Mouse (Mus musculus): ENCODE results near the gene Crip2.

Crip2 gene

DNA sequence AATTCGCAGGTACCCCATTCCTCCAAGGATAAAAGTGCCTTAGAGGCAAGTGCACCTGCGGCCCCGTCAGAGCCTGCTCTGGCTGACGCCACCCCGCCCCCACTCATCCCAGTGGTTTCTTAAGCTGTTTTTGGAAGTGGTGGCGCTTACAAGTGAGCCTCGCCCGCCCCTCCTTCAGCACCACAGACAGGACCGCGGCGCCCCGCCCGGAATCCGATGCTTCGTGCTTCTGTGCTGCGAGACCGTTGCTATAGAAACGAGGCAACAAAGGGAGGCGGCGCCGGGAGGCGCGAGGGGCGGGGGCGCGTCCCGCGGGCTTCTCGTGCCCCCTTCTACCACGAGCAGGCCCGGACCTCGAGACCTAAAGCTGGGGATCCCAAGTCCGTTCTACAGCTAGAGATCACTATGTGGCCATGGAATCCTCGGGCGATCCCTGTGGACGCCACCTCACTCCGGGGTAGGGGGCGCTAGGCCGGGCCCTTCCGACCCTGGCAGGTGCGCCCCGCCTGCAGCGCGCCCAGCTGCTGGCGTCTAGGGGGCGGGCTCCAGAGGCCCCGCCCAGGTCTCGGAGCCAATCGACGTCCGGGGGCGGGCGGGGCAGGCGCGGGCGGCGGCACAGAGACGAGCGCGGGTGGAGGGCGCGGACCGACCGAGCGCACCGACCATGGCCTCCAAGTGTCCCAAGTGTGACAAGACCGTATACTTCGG is at the start of gene Crip2:
TSS of gene Crip2 (plus strand) at position 329 of the 708 bp plus-strand sequence.
- peak; percentile 82 to 84 for DNase-seq

DNA sequence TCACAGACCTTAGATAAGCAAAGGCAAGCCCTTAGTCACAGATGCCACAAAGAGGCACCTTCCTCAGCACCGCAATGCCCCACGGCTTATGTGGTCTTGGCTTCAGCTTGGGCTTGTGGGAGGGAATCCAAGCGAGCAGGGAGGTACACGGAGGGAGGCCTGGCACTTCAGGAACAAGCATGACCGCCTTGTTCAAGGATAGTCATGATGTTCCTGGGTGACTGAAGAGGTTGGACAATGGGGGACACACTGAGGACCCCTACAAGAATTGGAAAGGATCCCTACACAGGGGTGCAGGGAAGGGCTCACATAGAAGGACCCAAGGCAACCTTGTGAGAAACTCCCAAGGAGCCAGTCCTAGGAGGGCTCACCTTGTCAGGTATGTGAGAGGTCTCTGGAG is 43.0 kb upstream of the Crip2 start:
- DNase-seq = no peak

DNA sequence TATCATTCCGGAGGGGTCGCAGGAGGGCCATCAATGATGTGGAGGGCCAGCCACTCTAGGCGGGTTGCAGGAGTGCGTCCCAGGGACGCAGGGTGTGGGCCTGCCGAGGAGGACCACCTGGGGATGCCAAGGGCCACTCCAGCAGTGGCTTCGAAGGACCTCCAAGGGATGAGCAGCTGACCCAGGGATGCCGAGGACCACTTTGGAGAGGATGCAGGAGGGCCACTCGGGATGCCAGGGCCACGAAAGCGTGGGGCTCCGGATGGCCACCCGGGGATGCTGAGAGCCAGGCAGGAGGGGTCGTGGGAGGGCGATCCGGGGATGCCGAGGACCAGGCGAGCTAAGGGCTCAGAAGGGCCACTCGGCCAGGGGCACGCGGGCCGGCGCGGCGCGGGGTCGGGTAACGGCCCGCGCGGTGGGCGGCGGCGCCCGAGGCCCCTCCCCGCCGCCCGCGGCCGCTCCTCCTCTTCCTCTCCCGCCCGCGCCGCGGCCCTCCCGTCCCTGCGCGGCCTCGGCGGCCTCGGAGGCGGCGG is 42.2 kb upstream of the Crip2 start, which contains the start of gene Mta1:
TSS of gene Mta1 (plus strand) at position 530 of the 533 bp plus-strand sequence.
- DNase-seq = peak; percentile 15 to 25

DNA sequence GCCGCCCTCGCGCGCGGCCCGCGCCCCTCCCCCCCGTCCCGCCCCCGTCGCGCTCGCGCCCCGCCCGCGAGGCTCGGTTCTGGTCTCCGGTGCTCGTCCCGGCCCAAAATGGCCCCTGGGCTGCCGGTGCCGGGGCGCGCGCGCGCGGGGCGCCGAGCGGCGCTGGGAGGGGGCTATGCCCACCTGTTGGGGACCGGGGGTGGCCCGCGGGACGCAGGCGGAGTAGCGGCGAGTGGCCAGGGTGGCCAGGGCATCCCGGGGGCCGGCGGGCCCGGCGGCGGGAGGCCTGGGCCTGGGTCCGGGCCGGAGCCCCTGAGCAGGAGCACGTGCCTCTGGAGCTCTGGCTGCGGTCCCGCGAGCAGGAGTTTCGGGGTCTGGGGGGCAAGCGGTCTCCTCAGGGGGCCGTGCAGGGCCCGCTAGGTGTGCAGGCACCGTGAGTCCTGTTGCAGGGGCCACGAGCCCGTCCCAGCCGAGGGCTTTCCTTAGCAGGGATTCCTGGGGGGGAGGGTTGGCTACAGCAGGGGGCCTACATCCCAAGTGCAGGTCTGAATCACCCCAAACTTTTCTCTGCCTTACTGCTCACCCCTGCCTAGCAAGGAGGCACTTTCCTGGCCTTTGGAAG is 41.4 kb upstream of the Crip2 start:
- DNase-seq = no peak

DNA sequence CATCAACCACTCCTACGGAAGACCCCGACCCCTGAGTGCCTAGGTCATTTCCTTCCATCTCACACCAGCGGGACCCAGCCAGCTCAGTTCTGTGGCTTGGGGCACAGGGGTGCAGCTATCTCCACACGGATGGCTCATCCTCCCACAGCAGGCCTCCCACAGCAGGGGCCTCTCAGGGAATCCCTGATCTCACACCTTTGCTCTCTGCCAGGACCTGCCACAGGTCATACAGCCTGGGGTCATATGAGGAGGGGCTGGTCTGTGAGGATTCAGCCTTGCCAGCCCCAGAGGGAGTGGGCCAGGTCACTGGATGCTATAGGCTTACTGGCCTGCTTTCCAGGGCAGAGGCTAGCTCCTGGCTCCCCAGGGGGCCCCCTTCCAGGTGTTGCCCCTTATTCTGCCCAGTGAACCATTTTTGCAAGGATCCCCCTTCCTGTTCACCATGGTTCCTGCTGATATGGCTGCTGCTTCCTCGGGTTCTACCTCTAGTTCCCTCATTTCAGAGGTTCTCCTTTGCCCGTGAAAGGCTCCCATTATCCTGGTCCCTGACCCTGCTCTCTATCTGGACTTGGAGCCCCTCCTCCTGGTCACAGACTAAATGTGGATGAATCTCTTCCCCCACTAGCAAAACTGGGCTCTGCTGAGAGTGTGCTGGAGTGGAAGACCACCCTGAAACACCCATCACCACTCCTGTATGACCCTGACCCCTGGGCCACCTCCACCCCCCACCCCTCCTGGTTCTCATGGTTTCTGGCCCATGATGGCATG is 40.4 kb upstream of the Crip2 start:
- DNase-seq = no peak

DNA sequence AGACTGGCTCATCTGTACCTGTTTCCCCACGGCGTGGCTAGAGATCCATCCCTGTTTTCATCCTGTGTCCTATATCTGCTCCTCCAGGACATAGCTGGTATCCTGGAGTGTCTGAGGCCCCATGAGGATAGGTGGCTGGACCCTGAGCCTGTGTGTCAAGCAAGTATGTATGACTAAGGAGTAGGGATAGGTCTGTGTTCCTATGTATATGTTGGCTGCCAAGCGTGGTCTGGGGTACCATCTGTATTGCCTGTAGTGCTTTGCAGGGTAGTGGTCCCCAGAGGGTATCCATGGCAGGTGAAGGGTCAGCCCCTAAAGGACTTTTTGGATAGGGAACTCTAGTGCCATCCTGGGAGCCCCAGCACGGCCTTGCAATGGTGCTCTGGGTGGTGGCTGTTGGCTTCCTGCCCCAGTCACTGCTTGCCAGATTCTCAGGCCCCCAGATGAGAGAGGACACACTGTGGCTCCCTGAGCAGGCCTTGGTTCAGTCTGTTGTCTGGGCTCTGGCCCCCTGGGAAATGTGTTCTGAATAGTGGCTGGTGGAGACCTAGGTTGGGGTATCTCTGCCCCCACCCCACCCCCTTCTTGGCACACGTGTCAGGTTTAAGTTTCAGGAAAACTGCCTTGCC is 39.5 kb upstream of the Crip2 start:
- DNase-seq = peak in 1 of 2 experiments; percentile 26

DNA sequence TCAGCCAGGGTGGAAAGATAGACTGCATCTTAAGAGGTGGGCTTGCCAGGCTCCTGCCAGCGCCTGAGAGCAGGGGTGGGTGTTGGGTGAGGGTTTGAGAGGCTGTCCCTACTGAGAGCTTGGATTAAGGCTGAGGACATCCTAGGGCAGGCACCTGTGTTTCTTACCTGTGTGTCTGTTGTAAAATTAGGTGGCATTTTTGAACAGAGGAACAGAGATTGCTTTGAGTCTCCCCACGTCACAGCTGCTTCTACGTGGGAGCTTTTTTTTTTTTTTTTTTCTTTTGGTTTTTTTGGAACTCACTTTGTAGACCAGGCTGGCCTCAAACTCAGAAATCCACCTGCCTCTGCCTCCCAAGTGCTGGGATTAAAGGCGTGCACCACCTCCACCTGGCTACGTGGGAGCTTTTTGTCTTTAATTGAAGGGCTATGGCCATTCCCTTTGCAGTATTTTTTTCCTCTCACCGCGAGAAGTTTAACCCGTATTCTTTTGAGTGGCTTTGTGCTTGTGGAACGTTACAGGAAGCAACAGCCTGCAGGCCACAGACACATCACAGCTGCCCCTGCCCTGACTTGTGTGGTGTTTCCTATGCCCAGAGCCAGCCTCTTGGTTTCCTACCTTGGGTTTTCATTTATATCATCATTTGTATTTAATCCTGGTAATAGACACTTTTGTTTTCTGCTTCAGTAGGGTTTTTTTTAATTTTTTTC is 38.6 kb upstream of the Crip2 start:
- no peak for DNase-seq

DNA sequence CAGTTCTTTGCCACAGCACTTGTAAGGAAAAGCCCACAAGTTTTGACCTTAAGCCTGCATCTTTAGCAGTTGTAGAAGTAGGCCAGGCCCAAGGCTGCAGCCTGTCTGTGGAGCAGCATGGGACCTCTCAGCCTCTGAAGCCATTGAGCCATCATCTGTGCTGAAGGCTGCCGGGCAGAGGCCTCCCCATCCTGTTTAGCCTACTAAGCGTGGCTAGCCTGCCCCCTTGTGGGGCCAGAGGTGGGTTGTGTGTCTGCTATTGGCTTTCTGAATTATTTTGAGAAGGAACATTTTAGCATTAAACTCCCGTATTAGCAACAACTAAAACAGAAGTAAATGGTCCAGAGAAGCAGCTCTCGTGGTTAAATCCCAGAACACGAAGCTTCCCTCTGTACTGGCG is 37.6 kb upstream of the Crip2 start:
- DNase-seq = peak; percentile 39 to 60

DNA sequence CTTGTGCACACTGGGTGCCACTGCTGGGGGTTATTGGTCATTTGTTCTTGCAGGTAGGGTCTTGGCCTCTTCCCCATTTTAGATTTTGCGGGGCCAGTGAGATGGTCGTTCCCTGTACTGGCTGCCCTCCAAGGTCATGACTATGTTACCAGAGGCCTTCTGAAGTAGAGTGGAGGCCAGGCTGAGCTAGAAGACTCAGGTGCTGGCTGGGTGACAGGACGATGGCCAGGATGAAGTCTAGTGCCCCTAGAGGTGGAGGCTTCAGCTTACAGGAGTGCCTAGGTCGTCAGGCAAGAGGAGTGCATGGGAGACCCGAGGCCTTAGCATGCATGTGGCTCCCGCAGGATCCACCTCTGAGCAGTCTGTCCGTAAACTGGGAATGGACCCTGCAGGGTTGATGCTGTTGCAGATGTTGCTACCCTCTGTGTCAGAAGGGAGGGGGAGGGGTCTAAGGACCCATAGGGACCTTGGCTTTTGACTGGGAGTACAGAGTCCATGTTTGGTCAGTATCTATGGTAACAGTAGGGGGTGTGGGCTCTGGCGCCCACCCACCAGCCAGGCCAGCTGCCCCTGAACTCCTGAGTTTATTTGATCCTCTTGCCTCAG is 36.1 kb upstream of the Crip2 start:
- peak; percentile 18 to 30 for DNase-seq

DNA sequence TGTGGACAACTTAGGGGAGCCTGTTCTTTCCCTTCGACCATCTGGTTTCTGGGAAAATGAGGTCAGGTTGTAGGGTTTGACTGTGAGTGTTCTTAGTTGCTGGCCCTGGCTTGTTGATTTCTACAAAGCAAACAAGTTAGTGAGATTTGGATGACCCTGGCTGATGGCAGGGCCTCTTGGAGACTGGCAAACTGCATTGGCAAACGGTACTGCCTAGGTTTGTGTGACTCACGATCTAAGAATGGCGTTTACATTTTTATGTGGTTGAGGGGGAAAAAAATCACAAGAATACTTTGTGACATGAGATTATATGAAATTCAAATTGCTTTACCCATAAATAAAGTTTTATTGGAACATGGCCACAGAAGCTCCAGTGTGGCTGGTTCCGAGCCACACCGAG is 33.6 kb upstream of the Crip2 start:
- no peak for DNase-seq

DNA sequence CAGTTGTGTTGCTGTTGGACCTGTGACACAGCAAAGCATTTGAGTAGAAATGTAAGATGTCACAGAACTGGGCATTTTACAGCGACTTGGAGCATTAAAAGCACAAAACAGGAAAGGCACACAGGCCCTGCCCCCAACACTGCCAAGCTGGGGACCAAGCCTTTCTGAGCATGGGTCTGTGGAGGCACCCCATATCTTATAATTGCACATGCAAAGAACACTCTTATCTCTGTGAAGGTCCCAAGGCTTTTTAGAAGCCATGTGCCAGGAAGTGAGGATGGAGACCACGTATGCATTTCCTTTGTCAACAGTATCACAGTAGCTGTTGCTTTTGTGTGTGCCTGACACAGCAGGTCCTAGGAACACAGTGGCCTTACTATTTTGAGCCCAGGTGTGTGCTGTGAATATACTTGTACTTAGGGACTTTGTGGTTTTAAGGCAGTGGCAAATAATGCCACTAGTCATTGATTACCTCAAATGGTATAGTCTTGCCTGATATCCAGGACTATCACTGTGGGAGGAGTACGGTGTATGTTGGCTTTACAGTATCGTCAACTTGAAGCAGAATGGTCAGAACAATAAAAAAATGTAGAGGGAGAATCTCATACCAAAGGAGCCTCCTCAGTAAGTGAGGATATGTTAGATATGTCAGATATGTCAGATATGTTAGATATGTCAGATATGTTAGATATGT is 32.5 kb upstream of the Crip2 start:
- no peak for DNase-seq

DNA sequence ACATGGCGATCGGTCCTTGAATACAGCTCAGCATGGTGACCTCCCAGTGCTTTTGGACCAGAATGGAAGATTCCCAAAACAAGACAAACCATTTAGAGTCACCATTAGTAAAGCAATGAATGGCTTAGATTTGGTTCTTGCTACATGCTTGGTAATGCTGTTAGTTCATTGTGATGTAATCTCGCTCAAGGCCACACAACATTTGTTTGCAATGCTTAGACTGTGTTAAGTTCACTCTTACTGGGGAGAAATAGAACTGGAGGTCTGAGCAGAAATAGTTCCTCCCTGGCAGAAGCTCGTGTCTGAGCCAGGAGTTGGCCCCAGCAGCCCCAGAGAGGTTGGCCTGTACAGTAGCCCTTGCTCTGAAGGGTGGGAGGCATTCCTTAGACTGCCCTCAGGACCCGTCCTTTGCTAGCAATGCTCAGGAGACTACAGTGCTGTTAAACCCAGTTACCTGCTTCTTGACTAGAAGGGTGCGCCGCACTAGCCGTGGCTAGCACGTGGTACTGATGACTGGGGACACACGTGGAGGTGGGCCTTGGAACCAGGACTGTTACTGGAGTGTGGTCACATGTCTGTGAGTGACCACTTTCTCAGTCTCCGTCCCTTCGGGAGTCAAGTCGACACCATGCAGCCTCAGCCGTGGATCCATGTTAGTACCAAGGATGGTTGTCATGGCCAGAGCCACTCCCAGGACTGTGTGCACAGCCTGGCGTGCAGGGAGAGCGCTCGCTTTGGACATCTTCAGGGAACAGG is 31.3 kb upstream of the Crip2 start:
- no peak for DNase-seq

DNA sequence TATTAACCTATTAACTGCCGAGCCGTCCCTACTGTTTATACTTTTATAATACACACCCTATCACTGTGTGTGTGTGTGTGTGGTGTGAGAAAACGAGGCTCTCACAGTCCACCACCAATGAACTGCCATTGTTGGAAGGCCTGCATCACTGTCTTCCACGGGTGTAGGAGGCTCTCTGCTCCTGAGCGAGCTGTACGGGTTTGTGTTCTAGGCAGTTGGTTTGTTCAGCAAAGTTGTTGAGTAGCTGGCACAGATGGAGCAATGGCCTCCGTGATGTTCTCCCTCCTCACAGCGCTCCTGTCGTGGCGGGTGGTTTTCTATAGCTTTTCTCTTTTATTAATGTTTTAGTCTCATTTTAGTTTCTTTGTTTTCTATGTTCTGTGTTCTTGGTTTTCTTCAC is 30.2 kb upstream of the Crip2 start:
- DNase-seq = no peak

DNA sequence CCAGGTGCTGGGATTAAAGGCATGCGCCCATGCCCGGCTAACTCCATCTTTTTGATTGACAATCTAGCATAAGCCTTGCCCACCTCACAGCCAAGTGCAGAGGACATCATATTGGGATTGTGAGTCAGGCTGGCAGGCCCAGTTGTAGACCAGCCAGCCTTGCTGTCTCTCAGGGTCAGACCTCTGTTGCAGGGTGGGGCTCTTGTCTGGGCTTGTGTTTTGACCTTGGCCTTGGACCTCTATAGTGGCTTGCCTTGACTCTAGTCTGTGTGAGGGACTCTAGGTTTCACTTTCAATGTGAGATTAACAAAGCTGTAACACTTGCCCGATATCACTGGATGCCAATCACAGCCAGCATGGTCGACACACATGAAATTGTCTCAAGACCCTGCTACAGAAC is 25.9 kb upstream of the Crip2 start:
- no peak for DNase-seq

DNA sequence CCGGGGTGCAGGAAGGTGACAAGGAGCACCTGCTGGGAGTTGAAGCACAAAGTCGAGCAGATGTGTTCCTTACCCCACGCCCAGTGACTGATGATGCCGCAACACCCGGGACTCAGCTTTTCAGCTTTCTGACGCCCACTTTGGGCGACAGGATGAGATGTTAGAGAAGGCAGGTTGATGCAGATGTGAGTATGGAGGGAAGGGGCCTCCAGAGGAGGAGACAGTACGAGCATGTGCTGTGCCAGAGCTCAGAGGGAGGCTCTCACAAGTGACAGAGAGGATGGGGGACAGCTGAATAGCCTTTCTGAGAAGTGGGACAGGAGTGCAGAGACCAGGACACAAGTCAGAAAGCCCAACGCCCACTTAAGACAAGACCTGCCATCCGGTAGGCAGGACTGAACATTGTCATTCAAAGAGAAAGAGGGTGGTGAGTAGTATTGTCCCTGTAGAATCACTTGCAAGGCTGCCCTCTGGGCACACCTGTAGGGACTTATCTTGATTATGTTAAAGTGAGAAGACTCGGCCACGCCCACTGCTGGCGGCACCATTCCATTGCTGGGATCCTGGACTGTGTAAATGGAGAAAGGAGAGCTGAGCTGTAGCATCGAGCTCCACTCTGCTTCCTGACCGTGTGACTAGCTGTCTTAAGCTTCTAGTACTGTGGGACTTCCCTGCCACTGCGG is 25.0 kb upstream of the Crip2 start:
- no peak for DNase-seq

DNA sequence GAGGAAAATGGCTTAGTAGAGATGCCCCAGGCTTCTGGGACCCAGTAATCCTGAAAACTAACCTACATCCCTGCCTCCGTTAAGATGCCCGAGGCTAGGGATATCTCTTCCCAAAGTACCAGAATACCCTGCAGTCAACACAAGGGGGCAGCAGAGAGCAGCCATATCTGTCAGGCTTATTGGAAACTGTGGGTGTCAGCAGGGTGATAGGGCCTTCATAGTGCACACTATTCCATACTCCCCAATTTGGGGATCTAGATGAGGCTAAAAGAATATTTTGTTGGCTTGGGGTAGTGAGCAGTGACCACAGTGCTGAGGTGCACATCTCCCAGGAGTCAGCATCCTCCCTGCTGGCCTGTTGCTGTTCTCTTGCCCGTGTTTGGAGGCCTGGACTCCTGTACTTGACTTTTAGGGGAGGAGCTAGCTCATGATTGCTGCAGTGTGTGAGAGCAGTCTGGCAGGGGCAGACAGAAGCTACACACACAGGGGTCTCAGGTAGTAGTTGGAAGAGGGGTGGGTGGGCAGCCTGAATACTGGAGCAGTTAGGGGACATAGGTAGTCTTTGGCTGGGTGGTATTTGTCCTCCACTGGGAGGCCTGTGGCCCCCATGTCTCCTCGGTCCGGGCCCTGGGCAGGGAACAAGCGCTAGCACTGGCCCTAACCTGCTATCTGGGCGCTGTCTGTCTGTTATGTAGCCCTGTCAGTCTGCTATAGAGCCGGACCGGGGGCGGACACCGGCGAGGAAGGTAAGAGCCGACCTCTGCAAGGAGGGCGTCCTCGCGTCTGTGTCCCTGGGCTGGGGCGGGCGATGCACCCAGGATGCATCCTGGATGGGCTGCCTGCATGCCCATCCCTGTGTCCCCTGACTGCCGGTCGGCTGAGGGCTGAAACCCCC is 20.3 kb upstream of the Crip2 start:
- peak; percentile 59 to 77 for DNase-seq

DNA sequence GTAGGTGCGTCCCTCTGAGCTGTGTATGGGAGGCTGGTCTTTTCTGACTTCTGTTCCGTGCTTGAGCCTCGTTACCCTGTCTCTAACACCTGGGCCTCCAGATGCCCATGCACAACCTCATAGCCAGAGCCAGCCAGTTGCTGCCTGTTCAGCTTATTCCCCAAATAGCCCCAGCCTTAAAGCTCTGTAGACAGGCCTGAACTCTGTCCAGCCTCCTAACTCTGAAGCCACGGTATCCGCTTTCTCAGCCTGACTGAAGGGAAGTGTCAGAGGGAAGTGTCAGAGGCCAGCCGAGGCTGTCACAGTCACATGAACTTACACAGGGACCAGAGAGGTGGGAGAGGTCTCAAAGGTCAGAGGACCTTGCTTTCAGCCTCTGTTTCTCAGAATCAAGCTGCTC is 15.3 kb upstream of the Crip2 start:
- DNase-seq = no peak

DNA sequence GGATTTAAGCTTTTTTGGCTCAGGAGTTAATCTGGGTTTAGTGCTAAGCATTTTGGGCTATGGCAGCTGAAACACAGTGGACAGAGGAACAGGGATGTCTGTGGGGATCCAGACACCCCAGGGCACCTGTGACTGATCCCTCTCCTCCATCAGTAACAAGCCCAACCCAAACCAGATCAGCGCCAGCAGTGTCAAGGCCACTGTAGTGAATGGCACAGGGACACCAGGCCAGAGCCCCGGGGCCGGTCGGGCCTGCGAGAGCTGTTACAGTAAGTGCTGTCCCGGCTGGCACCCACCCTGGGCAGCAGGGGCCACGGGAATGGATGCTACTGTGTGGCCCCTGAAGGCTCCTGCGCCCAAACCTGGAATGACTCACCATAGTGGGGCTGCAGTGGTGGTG is 9.3 kb upstream of the Crip2 start:
- no peak for DNase-seq

DNA sequence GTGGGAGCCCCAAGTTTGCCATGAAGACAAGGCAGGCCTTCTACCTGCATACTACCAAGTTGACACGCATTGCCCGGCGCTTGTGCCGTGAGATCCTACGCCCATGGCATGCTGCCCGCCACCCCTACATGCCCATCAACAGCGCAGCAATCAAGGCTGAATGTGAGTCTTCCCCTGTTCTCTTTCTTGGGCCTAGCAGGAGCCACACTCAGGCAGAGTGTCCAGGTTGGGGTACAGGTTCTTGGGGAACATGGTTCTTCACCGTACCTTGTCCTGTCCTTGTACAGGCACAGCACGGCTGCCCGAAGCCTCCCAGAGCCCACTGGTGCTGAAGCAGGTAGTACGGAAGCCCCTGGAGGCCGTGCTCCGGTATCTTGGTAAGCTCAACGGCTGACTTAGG is 8.4 kb upstream of the Crip2 start:
- no peak for DNase-seq
